Mouse (Mus musculus): Measurements from ENCODE around the gene Ephb4.

DNA sequence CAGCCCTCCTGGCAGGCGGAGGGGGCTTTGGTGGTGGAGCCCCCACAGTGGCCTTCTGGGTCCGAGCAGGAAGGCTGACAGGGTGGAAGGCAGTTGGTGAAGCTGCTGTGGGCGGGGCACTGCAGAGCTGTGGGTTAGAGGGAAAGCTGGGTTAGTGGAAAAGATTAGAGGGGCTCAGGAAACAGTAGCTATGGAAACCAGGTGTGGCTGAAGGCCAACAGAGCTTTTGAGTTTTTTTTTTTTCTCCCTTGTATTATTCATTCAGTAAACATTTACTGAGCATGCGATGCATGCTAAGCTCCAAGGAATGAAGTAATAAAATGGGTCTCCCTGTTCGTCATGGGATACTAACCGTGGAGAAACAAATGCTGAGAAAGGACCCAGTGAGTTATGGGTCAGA lies 75.7 kb downstream of the Ephb4 start:
- no peak for TF ChIP-seq SIN3A (IDR thresholded peaks at IDR 0.05; ENCODE audit: low read length)
- no peak for TF ChIP-seq CTCF (IDR thresholded peaks at IDR 0.05 in 2 of 3, conservative IDR thresholded peaks at IDR 0.05 in 1 of 3; ENCODE audit: control insufficient read depth in 1 of 3, insufficient read depth in 1 of 3, low read depth in 2 of 3, low read length in 3 of 3, poor library complexity in 1 of 3, severe bottlenecking in 1 of 3)
- no peak for TF ChIP-seq MAZ (IDR thresholded peaks at IDR 0.05; ENCODE audit: low read depth, low read length)
- no peak for TF ChIP-seq USF2 (IDR thresholded peaks at IDR 0.05; ENCODE audit: borderline replicate concordance in 1 of 2, insufficient read depth in 1 of 2, low read depth in 1 of 2, low read length in 2 of 2)
- no peak for TF ChIP-seq NRF1 (IDR thresholded peaks at IDR 0.05; ENCODE audit: insufficient read depth, low read depth, low read length, poor library complexity, severe bottlenecking)
- no peak for TF ChIP-seq MEF2A (IDR thresholded peaks at IDR 0.05; ENCODE audit: extremely low read depth, insufficient replicate concordance, low read depth, low read length, poor library complexity, severe bottlenecking)
- TF ChIP-seq ELF1 (IDR thresholded peaks at IDR 0.05; ENCODE audit: low read depth, low read length), result no peak
- no peak for TF ChIP-seq POLR2A (IDR thresholded peaks at IDR 0.05; ENCODE audit: control insufficient read depth in 1 of 2, insufficient read depth in 1 of 2, low read depth in 1 of 2, low read length in 2 of 2, poor library complexity in 1 of 2)

Data from MEL (cell line).